Mouse (Mus musculus): Measurements from ENCODE around the gene Aff3.

DNA sequence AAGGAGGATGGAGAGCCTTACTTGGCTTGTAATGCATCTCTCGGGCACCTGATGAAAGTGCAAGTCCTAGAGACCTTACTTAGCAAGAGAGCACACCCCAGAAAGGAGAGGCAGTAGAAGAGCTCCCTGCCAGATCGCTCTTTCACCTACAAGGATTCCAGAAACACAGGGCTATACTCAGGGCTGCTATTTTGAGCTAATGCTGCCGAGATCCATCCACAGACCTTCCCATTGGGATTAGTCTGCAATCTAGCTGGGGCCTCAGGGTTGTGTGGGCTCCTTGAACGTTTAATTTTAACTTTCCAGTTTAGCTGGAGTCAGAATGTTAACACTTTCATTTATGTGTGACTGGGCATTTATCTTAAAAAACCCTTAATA is 150.1 kb downstream of the Aff3 start:
- TF ChIP-seq CTCF (IDR thresholded peaks at IDR 0.05; ENCODE audit: low read depth) (no peak), EP300 (optimal IDR thresholded peaks at IDR 0.05) (no peak)

Measured in stomach, postnatal 0 days (tissue).